Mouse (Mus musculus) cerebellum, postnatal 10 days (tissue): ENCODE data around the gene Ppp2r5e.

Experiments
- DNase-seq, 2 experiments: peaks; one replicate each; pipeline ENCODE4 v3.0.0; 2021; ENCODE audit warnings: mixed read lengths in 2 of 2

The Ppp2r5e gene

GRCm38 (mm10) chr12:75596154-75597002, at the start of gene Ppp2r5e:
TSS of gene Ppp2r5e (minus strand) at chr12:75596245.
- peak; percentile 100 for DNase-seq

DNA sequence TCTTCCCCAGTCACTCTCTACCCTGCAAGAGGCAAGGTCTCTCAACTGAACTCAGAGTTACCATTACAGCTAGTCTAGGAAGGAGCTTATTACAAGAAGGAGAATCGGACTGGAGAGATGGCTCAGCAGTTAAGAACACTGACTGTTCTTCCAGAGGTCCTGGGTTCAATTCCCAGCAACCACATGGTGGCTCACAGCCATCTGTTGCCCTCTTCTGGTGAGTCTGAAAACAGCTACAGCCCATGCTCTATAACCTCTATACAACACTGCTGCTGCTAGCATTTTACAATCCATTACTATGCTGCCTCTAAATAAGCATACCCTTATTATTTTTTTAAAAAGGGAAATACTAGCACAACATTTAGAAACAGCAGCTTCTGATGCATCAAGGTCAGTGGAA, 49.7 kb upstream of the Ppp2r5e start:
- peak; percentile 9 to 11 for DNase-seq

DNA sequence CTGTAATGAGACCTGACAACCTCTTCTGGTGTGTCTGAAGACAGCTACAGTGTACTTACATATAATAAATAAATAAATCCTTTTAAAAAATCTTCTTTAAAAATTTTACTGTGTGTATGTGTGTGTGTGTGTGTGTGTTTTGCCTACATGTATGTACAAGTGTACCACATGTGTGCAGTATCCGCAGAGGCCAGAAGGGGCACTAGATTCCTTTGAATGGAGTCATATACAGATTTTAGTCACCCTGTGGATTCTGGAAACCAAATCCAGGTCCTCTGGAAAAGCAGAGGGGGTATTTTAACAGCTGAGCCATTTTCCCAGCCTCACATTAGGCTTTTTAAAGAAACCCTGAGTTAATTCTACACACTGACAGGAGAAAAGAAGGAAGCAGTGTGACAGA, 45.7 kb upstream of the Ppp2r5e start:
- peak; percentile 7 to 9 for DNase-seq

DNA sequence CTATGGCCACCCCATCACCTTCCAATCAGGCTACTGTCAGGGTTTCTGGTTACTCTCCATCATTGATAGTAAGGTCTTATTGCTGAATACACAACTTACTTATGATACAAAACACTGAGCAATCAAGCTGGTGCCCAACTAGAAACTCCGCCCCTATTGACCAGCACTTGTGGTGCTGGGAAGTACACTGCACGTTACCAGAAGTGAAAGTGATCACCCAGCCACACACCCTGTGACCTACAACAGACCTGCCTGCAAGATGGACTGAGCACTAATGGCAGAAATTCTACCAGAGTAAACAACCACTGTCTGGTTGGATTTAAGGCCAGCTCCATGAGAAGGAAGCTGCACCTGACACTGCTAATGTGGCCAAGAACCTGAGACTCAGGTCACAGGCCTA, 42.3 kb upstream of the Ppp2r5e start:
- DNase-seq = no peak

DNA sequence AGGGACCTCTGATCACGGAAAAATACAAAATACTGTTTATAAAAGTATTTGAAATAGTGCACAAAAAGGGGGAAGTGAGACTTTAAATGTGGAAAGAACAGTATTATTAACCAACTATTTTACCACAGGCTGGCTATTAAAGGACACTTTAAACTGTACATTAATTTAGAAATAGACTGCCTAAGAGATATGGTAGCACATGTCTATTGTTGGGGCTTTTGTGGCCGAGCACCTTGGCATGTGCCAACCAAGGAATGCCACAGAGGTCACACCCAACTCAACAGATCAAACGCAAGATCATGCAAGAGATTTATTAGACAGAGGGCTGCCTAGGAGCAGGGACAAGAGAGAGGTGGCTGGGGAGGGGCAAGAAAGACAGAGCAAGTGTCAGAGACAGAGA, 41.1 kb upstream of the Ppp2r5e start:
- no peak for DNase-seq

GRCm38 (mm10) chr12:75635771-75636430, 39.9 kb upstream of the Ppp2r5e start:
- DNase-seq = no peak

GRCm38 (mm10) chr12:75629618-75630017, 33.6 kb upstream of the Ppp2r5e start:
- no peak for DNase-seq

DNA sequence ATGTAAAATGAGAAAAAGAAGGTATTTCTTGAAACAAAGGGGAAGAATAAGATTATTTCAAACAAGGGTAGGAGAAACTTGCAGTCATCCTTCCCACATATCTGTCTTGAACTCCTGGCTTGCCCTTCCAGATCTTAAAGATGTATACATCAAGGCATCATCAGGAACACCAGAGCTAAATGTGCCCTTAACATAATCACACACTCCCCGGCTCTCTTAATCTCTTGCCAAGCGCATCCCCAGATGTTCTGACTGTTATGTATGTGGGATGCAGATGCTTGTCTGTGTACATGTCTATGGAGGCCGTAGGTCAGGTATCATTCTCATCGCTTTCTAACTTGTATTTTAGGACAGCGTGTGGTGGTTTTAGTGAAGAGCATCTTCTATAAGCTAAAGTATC, 27.2 kb upstream of the Ppp2r5e start:
- DNase-seq = no peak

GRCm38 (mm10) chr12:75622835-75623234, 26.8 kb upstream of the Ppp2r5e start:
- no peak for DNase-seq

DNA sequence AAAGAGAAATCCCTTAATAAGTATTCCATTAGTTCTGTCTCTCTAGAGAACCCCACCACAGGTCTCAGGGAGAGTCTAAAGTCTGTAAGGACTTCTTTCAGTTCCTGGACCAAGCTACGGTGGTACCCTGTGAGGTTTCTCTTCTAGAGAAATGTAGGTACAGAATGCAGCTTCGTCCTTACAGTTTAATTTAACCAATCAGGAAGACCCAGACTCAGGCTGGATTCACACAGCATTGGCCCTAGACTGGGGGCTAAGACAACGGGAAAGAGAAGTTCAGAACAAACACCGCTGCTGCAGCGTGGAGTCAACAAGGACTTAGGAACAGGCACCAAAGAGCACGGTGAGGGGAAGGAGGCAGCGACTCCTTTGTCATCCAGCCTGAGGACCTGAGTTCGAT, 20.8 kb upstream of the Ppp2r5e start:
- no peak for DNase-seq

- DNase-seq = no peak
These were observed 20.2 kb upstream of the Ppp2r5e start for GRCm38 (mm10) chr12:75616158-75616791.

DNA sequence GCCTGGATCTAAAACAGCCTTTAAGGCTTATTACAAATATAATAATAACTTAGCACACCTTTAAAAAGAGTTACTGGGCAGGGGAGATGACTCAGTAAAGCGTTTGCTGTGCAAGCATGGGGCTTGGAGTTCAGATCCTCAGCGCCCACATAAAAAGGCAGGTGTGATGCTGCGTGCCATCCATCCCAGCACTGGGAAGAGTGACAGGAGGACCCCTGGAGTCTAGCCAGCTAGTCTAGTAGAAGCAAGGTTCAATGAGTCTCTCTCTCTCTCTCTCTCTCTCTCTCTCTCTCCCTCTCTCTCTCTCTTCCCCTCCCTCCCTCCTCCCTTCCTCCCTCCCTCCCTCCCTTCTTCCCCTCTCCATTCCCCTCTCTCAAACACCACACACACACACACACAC, 19.5 kb upstream of the Ppp2r5e start:
- peak; percentile 58 to 59 for DNase-seq

DNA sequence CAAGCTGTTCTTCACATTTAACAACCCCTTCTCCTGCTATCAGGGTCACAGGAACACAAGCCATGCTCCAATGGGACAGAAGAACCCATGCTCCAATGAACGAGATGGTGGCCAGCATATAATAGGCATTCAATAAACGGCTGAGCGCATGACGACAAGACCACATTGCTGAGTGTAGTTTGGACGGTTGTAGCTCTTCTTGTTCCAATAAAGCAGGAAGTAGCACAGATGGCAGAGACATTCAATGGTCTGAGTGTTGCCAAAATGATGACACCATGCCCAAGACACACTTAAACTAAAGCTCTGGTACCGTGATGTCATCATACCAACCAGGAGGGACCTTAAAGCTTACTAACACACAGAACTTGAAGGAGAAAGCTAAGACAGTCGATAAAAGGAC, 16.7 kb upstream of the Ppp2r5e start:
- peak; percentile 41 to 48 for DNase-seq

- no peak for DNase-seq
These were observed 3.4 kb upstream of the Ppp2r5e start for GRCm38 (mm10) chr12:75599490-75599889.

GRCm38 (mm10) chr12:75598988-75599387, 2.9 kb upstream of the Ppp2r5e start:
- DNase-seq = no peak

- no peak for DNase-seq
These were observed 1.7 kb upstream of the Ppp2r5e start for GRCm38 (mm10) chr12:75597707-75598106.

GRCm38 (mm10) chr12:75595291-75596153, 523 bp downstream of the Ppp2r5e start:
- peak; percentile 55 to 58 for DNase-seq

DNA sequence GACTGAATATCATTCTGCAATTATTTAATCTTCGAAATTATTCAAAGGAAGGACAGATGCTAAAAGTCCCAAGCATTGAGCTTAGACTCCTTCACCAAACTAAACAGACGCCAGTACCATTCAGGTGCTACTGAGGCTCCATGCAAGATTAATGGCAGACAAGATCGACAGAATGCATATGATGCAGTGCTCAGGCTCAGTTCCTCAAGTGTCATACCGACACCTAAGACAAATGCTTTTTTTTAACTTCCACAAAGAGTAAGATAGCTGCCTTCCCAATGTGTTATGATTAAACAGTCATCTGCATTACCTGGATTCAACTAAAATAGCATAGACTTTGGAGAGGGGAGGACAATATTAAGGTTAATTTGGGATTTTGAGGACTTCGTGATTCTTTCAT, 1.6 kb downstream of the Ppp2r5e start:
- DNase-seq = no peak

GRCm38 (mm10) chr12:75593817-75594216, 2.2 kb downstream of the Ppp2r5e start:
- no peak for DNase-seq

DNA sequence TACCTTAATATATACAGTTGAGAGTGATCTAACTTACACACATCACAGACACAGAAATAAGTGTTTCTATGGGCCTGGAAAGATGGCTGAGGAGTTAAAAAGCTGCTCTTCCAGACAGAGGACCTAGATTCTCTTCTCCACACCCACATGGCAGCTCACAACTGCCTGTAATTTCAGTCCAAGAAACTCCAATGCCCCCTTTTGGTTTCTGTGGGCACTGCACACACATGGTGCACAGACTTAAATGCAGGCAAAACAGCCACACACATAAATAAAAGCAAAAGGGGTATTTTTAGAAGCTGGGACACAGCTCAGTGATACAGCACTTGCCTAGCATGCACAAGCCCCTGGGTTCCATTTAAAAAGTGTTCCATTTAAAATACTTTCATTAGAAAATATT, 8.5 kb downstream of the Ppp2r5e start:
- DNase-seq = no peak

DNA sequence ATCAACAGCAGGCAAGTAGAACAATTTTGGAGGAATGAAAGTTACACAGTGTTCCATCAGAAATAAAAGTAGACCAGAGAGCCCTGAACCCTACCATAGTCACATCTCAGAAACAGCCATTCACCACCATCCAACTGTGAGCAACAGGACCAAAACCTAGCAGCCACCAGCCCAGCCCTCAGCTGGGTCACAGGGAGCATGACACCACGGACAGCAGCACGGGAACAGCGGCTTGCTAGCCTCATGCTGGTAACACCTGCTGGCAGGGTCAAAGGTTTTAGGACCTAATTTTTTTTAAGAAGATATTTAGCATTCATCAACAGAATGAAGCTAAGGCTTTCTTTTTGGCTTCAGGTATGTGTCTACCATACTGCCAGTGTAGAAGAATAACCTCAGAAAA, 12.3 kb downstream of the Ppp2r5e start:
- no peak for DNase-seq

DNA sequence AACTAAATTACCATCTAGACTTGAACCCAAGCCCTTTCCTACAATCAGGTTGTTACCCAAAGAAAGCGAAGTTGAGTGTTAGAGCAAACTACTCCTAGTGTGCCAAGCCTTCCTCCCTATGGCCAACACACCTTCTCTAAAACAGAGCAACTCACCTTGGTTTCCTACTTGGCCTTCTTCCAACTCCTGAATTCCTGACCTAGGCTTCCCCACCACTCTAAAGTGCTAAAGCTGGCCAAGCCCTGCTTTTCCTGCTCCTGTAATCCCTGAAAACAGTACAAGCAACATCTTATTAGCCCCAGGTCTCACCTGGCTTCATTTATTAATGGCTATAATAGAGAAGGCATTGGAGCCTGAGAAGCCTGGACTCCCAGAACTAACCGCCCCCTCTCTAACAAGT, 17.0 kb downstream of the Ppp2r5e start:
- no peak for DNase-seq

DNA sequence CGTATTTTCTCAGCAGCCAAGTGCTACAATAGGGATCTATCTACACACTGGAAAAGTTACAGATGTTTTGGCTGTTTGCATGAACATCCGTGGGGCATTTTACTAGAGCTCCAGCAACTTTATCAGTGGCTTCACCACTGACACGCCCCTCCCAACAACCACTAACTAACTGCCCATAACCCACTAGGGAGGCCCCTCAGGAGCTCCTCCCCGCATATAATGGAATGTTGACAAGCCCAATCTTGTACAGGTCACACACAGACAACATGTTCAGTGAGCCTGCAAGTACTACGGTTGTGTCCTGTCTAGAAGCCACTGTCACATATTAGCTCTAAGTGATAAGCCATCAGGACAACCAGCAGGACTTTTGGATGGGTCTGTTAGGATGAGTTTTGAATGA, 18.8 kb downstream of the Ppp2r5e start:
- DNase-seq = no peak
